Mouse (Mus musculus): ENCODE data around the gene Gm11562. TPM values are rescaled to one million over a fixed set of nuclear protein-coding genes. Genes with fewer than 3 reads are reported as not detected.
"Not testable (repeated sequence)": the region's sequence is repeated elsewhere in the genome, so short reads cannot be mapped to it uniquely, and the experiment has no call there.

Gene Gm11562
- polyA plus RNA-seq, 1 experiment from 2014 or later: not detected

DNA sequence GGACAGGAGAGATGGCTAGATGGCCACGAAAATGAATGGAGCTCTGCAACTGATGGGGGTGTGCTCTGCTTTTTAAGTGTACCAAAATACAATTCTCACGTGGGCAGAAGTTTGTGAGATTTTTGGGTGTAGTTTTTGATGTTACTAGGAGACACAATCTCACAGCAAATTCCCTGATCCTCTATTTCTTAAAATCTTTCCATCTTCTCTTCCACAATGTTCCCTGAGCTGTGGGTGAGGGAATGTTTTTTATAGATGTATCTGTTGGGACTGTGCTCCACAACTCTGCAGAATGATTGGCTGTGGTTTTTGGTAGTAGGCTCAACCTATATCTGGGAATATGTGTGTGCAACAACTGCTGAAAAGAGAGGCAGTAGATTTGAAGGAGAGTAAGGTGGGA lies 13.1 kb upstream of the Gm11562 start:
- H3K4me3 ChIP-seq: no peak overlapping the region
- WGBS: 71% methylated on average over 2 of the region's 2 CpGs

GRCm38 (mm10) chr11:99630890-99631289 lies 10.7 kb upstream of the Gm11562 start:
- no peak for DNase-seq (ENCODE audit: low spot score)
- peaks cover 7% of the 10 kb centered on the region for H3K27me3 ChIP-seq (ENCODE audit: insufficient read depth, poor library complexity, severe bottlenecking)
- peaks cover 4% of the 10 kb centered on the region; the same call in 1 of the 2 replicates for H3K4me1 ChIP-seq
- no peaks in the 10 kb centered on the region for H3K9me3 ChIP-seq
- no peak overlapping the region for H3K4me3 ChIP-seq
- WGBS: 73% methylated on average over 3 of the region's 3 CpGs
- H3K36me3 ChIP-seq: no peaks in the 10 kb centered on the region
- no peak overlapping the region for H3K27ac ChIP-seq

More for the DNA sequence above, 13.1 kb upstream of the Gm11562 start:
- DNase-seq (ENCODE audit: low spot score): no peak
- Histone ChIP-seq H3K27me3 (ENCODE audit: insufficient read depth, poor library complexity, severe bottlenecking) (peaks cover 7% of the 10 kb centered on the region; the same call in 1 of the 2 replicates), H3K9me3 (no peaks in the 10 kb centered on the region), H3K27ac (no peak overlapping the region), H3K4me1 (peaks cover 4% of the 10 kb centered on the region; the same call in 1 of the 2 replicates), H3K36me3 (no peaks in the 10 kb centered on the region)

DNA sequence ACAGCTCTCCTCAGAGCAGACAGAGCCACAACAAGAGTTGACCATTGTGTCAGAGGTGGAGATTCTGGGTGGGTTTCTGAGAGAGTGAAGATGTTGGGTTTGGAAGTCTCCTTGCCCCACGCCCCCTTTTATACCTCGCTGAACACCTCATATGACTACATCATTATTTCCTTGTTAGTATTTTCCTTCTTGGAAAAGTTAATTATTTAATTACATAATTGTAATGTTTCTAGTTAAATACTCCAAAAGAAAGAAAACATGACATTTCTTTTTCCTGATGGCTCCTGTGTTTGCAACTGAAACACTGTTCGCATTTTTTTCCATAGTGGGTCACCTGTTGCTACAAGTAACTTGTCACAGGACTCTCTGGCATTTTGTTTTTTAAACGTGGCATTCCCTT lies 7.9 kb upstream of the Gm11562 start, which contains the start of gene Krtap4-1:
Gene Krtap4-1, minus strand, starts transcription at position 101 of the 400 bp plus-strand sequence.
- 68% methylated on average over 4 of the region's 4 CpGs for WGBS

DNA sequence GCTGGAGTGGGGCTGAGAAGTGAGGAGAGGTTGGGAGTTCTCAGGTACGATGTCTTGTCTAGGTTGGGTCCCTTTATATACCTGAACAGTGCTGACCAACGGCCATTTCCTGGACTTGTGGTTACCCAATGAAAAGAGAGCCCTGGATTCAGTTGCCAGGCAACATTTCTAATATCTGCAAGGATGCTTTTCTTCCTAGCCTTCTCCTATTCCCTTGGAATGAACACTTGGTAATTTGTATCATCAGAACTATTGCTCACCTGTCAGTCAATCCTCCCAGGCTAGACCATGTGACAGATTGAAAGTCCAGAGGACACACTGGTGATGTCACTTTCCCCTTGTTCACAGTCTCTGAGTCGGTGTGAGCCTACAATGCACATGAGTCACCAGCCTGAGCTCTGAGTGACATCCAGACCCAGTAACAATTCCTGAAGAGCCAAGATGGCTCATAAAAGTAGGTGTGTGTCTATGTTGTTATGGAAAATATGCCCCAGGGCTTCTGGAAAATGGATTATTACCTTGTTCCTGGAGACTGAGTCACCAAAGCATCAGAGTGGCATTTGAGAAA lies 5.4 kb downstream of the Gm11562 start, which contains the start of gene Krtap2-4:
Gene Krtap2-4, minus strand, starts transcription at position 51 of the 568 bp plus-strand sequence.
- Histone ChIP-seq H3K4me1 (no peaks in the 10 kb centered on the region), H3K36me3 (no peaks in the 10 kb centered on the region), H3K9me3 (no peaks in the 10 kb centered on the region), H3K4me3 (no peak within 1 kb of the TSS), H3K27me3 (ENCODE audit: insufficient read depth, poor library complexity, severe bottlenecking) (no peaks in the 10 kb centered on the region), H3K27ac (no peak within 1 kb of the TSS)
- no peak for DNase-seq (ENCODE audit: low spot score)
- WGBS: 73% methylated on average over 3 of the region's 3 CpGs

More for the DNA sequence above, 7.9 kb upstream of the Gm11562 start, which contains the start of gene Krtap4-1:
- Histone ChIP-seq H3K36me3 (no peaks in the 10 kb centered on the region), H3K4me1 (no peaks in the 10 kb centered on the region), H3K4me3 (no peak within 1 kb of the TSS), H3K27ac (no peak within 1 kb of the TSS), H3K9me3 (no peaks in the 10 kb centered on the region), H3K27me3 (ENCODE audit: insufficient read depth, poor library complexity, severe bottlenecking) (peaks cover 4% of the 10 kb centered on the region)
- no peak for DNase-seq (ENCODE audit: low spot score)

GRCm38 (mm10) chr11:99610089-99610488 lies 10.1 kb downstream of the Gm11562 start, which contains the start of gene Gm11937:
Gene Gm11937 (minus strand): TSS chr11:99610189.
- DNase-seq (ENCODE audit: low spot score); H3K9me3 ChIP-seq; H3K4me3 ChIP-seq; H3K36me3 ChIP-seq; H3K27ac ChIP-seq; H3K27me3 ChIP-seq (ENCODE audit: insufficient read depth, poor library complexity, severe bottlenecking); H3K4me1 ChIP-seq: not testable (repeated sequence)
- 66% methylated on average over 1 of the region's 2 CpGs for WGBS

DNA sequence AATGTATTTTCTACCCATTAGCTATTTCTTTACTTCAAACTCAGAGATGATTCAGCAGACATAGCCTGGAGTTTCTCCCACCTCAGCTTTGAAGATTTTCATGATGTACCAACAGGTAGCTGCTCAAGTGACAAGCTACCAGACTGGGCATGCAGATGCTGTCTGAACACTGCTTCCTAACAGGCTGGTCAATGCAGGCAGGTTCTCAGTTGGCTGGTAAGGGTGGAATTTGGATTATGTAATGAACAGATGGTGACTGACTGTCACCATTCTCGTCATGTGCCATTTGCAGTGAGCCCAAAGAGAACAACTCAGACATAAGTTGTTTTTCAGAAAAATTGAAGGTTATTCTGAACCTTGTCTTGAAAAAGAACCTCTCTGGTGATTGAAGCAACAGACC lies 11.1 kb downstream of the Gm11562 start:
- no peak for DNase-seq (ENCODE audit: low spot score)
- Histone ChIP-seq H3K27me3 (ENCODE audit: insufficient read depth, poor library complexity, severe bottlenecking) (no peaks in the 10 kb centered on the region), H3K4me1 (no peaks in the 10 kb centered on the region), H3K9me3 (no peaks in the 10 kb centered on the region), H3K4me3 (no peak overlapping the region), H3K36me3 (no peaks in the 10 kb centered on the region), H3K27ac (no peak overlapping the region)
- 65% methylated on average over 1 of the region's 1 CpGs for WGBS

- not testable (repeated sequence) for DNase-seq (ENCODE audit: low spot score); H3K36me3 ChIP-seq; H3K4me3 ChIP-seq; H3K27ac ChIP-seq; H3K27me3 ChIP-seq (ENCODE audit: insufficient read depth, poor library complexity, severe bottlenecking); H3K9me3 ChIP-seq; H3K4me1 ChIP-seq
- 53% methylated on average over 1 of the region's 1 CpGs for WGBS
These were observed 17.0 kb downstream of the Gm11562 start, which contains the start of gene Gm11938 for GRCm38 (mm10) chr11:99603208-99603607. Gene Gm11938 (minus strand): TSS chr11:99603308.

DNA sequence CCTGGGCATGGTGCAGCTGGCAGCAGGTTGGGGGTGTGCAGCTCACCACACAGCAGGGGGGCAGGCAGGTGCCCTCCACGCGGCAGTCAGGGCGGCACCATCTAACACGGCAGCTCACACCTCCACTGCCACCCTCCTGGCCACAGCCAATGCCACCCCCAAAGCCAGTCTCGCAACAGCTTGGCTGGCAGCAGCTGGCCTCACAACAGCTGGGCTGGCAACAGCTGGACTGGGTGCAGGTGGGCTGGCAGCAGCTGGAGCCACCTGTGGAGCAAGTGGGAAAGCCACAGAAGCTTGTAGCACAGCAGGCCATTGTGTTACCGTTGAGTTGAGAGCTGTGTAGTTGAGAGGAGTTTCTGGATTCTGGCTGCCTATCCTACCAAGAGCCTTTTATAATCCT lies 22.5 kb downstream of the Gm11562 start, which contains the start of gene Krtap9-3:
Gene Krtap9-3, minus strand, starts transcription at position 364 of the 400 bp plus-strand sequence.
- H3K27me3 ChIP-seq (ENCODE audit: insufficient read depth, poor library complexity, severe bottlenecking); H3K4me3 ChIP-seq; H3K4me1 ChIP-seq; DNase-seq (ENCODE audit: low spot score); H3K36me3 ChIP-seq; H3K9me3 ChIP-seq; H3K27ac ChIP-seq: not testable (repeated sequence)
- WGBS: 78% methylated on average over 6 of the region's 6 CpGs

DNA sequence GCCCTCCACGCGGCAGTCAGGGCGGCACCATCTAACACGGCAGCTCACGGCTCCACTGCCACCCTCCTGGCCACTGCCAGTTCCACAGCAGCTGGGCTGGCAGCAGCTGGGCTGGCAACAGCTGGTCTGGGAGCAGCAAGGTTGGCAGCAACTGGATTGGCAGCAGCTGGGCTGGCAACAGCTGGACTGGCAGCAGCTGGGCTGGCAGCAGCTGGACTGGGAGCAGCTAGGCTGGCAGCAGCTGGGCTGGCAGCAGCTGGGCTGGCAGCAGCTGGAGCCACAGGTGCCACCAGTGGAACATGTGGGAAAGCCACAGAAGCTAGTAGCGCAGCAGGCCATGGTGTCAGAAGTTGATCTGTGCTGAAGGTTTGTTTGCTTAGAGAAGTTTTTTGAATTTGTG lies 29.3 kb downstream of the Gm11562 start, which contains the start of gene Krtap1-3:
Gene Krtap1-3, minus strand, starts transcription at position 359 of the 400 bp plus-strand sequence.
- Histone ChIP-seq H3K36me3 (no peaks in the 10 kb centered on the region), H3K4me3 (no peak within 1 kb of the TSS), H3K27me3 (ENCODE audit: insufficient read depth, poor library complexity, severe bottlenecking) (no peaks in the 10 kb centered on the region), H3K9me3 (no peaks in the 10 kb centered on the region), H3K27ac (no peak within 1 kb of the TSS), H3K4me1 (no peaks in the 10 kb centered on the region)
- no peak for DNase-seq (ENCODE audit: low spot score)
- 83% methylated on average over 6 of the region's 6 CpGs for WGBS

- DNase-seq (ENCODE audit: low spot score): no peak
- no peaks in the 10 kb centered on the region for H3K36me3 ChIP-seq
- H3K4me1 ChIP-seq: no peaks in the 10 kb centered on the region
- H3K27ac ChIP-seq: no peak overlapping the region
- no peak overlapping the region for H3K4me3 ChIP-seq
- H3K9me3 ChIP-seq: no peaks in the 10 kb centered on the region
- WGBS: 89% methylated on average over 7 of the region's 7 CpGs
- 0 out of 2 replicates have a peak, but pooled peaks cover 5% of the 10 kb centered on the region for H3K27me3 ChIP-seq (ENCODE audit: insufficient read depth, poor library complexity, severe bottlenecking)
These were observed 35.1 kb downstream of the Gm11562 start for GRCm38 (mm10) chr11:99585096-99585495.

DNA sequence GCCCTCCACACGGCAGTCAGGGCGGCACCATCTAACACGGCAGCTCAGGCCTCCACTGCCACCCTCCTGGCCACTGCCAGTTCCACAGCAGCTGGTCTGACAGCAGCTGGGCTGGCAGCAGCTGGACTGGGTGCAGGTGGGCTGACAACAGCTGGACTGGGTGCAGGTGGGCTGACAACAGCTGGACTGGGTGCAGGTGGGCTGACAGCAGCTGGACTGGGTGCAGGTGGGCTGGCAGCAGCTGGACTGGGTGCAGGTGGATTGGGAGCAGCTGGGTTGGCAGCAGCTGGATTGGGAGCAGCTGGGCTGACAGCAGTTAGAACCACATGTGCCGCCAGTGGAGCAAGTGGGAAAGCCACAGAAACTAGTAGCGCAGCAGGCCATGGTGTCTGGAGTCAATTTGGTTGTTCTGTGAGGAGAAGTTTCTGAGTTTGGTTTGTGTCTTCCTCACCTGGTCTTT lies 37.0 kb downstream of the Gm11562 start, which contains the start of gene Krtap1-4:
Gene Krtap1-4, minus strand, starts transcription at position 410 of the 460 bp plus-strand sequence.
- no peak for DNase-seq (ENCODE audit: low spot score)
- Histone ChIP-seq H3K27me3 (ENCODE audit: insufficient read depth, poor library complexity, severe bottlenecking) (0 out of 2 replicates have a peak, but pooled peaks cover 5% of the 10 kb centered on the region), H3K4me3 (no peak within 1 kb of the TSS), H3K9me3 (no peaks in the 10 kb centered on the region), H3K27ac (no peak within 1 kb of the TSS), H3K36me3 (no peaks in the 10 kb centered on the region), H3K4me1 (no peaks in the 10 kb centered on the region)
- WGBS: 89% methylated on average over 5 of the region's 5 CpGs

DNA sequence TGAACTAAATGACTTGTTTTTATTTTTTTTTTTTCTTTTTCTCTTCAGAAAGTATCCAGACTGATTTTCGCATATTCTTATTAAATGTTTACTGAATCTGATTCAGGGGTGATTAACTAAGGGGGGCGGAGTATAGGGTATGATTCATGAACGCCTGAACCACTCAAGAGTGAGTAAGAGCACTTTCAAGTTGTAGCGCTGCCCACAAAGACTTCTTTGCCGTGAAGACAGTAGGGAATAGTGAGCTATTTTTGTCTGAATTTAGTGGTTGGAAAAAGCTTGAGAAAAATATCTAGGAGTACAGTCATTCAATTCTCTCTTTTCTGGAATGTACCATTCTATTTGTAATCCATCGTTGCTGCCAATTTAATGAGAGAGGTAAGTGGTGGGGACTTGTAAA lies 38.7 kb downstream of the Gm11562 start:
- no peak overlapping the region for H3K27ac ChIP-seq
- no peak for DNase-seq (ENCODE audit: low spot score)
- no peaks in the 10 kb centered on the region for H3K36me3 ChIP-seq
- H3K4me1 ChIP-seq: no peaks in the 10 kb centered on the region
- WGBS: 80% methylated on average over 6 of the region's 6 CpGs
- H3K27me3 ChIP-seq (ENCODE audit: insufficient read depth, poor library complexity, severe bottlenecking): 0 out of 2 replicates have a peak, but pooled peaks cover 5% of the 10 kb centered on the region
- no peaks in the 10 kb centered on the region for H3K9me3 ChIP-seq
- H3K4me3 ChIP-seq: no peak overlapping the region

GRCm38 (mm10) chr11:99581051-99581450 lies 39.2 kb downstream of the Gm11562 start:
- H3K27ac ChIP-seq: no peak overlapping the region
- 0 out of 2 replicates have a peak, but pooled peaks cover 5% of the 10 kb centered on the region for H3K27me3 ChIP-seq (ENCODE audit: insufficient read depth, poor library complexity, severe bottlenecking)
- H3K36me3 ChIP-seq: no peaks in the 10 kb centered on the region
- no peak overlapping the region for H3K4me3 ChIP-seq
- no peak for DNase-seq (ENCODE audit: low spot score)
- H3K4me1 ChIP-seq: no peaks in the 10 kb centered on the region
- no peaks in the 10 kb centered on the region for H3K9me3 ChIP-seq
- 86% methylated on average over 5 of the region's 5 CpGs for WGBS

All from heart, embryonic 10.5 days (tissue).